Mouse (Mus musculus): Measurements from ENCODE around the gene Cdk14. TPM values are rescaled to one million over a fixed set of nuclear protein-coding genes. Genes with fewer than 3 reads are reported as not detected.

Gene Cdk14
- total RNA-seq, 2 experiments from 2014 or later = 21.2 to 26.0 TPM

DNA sequence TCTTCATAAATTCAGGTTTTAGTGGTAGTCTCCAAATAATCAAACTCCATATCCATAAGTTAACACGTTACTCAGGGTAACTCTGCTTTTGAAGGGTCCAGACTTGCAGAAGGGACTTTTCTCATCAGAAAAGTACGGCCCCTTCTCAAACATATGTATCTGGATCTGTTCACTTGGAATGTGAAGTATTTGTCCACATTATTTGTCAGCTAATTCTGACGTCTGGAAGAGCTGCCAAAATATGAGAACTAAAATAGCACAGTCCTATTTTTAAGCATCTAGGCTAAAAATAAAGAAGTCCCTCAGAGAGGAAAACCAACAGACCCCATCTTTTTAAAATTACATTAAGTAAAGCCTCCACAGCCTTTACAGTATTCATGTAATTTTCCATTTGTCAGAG, 310.5 kb downstream of the Cdk14 start:
- no peak for DNase-seq (ENCODE audit: low spot score in 2 of 2)

DNA sequence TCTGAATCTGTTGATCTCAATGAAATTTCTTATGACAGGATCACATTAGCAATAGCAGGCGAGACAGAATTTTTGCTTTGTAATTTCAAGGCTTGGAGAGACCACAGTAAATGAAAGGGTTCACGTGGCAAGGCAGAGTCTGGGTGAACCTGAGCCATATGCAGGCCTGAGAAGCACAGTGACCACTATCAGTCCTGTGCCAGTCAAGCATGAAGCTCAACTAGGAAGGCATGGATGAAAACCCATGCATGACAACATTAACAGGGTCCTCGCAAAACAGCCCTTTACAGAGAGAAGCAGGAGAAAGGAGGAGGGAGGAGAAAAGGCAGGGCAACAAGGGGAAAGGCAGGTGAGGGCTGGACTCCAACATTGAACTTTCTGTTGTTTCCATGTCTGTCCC, 311.1 kb downstream of the Cdk14 start:
- no peak for DNase-seq (ENCODE audit: low spot score in 2 of 2)

DNA sequence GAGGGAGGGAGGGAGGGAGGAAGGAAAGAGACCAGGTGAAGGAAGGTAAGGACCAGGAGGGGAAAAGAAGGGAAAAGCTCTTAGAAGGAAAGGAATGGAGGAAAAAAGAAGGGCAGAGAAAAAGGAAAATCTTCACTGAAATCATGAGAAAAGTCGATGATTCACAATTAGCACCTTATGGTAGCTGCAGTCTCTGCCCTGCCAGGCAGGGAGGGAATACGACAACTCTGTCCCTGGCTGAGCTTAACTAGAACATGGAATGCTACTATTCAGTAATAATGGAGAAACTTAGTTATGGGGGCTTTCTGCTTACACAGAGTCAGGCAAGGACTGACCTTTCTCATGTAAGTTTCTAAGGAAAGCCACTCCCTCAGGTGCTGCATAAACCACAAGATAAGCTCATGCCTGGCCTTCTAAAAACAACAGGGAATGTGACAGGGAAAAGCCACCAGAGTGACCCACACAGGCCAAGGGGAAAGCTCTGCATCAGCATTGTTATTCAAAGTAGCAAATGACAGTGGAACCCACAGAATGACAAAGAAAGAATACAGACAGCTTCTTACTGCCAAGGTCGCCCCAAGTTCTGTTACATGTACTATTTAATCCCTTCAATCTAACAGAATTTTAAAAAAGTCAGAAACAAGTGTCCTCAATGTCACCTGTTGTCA, 323.7 kb downstream of the Cdk14 start:
- no peak for DNase-seq (ENCODE audit: low spot score in 2 of 2)

DNA sequence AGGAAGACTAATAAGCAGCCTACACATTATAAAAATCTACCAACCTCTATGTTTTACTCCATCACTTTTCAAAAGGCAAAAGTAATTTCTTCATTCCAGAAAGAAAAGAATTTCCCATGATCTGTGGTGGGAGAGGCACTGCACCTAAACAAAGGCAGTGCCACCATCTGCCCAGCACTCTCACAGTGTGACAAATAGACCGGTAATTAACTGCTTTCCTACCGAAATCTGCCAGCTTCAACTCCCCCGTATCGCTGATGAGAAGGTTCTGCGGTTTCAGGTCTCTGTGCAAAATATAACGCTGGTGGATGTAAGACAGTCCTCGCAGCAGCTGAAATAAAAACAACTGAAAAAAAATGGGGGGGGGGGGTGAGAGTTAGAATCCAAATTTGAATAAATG, 327.4 kb downstream of the Cdk14 start:
- DNase-seq (ENCODE audit: low spot score in 2 of 2) = no peak

DNA sequence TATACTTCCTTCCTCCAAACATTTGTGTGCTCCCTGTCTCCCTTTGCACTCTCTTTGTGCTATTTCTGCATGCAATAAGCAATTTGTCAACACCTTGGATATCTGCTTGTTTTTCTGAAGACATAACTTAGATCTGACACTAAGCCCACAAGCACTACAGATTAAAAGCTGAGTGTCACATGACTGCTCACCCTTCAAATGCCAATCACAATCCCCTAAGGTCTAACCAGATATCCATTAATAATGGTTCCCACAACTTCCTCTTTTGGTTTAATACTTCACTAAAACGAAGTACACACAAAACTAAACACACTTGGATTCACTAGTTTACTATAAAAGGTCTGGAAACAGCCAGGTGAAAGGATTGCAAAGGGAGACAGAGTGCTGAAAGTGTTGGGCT, 348.6 kb downstream of the Cdk14 start:
- DNase-seq (ENCODE audit: low spot score in 2 of 2) = no peak

DNA sequence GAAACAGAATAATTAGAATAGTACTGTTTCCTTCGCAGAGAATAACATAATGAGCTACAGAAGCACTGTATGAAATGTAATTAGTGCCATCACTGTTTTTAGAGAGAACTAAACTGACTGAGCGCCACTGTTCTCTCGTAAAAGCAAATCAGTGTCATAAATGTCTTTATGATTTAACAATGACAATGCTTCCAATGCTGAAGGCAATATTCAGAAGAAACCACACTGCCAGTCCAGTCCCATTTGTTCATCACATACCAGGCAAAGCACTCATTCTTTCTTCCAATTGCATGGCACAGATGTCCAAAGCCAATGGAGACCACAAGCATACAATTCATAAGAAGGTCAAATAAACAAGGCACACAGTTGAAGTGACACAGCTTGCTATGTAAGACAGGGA, 355.4 kb downstream of the Cdk14 start:
- DNase-seq (ENCODE audit: low spot score in 2 of 2) = no peak

DNA sequence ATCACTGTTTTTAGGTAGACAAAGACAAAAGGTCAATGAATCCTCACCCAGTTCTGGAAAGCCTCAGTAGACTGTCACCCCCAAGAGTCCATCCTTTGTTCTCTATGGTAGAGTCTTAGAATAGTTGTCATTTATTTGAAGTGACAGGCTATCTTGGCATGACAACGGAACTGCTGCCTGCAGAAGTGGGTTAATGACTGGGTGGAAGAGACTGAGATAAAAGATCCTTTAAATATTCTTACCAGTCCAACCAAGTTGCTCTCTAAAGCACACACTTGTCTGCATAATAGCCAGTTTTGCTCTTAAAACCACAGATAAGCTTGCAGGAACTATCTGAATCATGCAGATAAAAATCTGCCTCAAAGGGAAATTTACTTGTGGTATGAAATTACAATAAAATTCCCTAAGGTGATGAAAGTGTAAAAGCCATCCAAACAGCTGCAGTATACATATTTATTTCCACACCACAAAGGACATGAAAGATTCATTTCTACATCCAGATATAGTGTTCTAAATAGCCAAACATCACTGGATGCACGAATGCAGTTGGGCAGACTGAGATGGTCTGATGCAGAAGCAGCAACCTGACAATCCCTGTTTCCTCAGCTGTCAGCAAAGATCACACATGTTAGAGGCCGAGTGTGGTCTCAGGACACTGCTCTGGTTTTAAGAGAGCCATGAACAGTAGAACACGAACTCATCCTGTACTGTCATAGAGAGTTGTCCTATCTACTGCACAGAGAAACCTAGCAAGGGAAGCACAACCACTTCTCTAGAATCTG, 363.8 kb downstream of the Cdk14 start:
- DNase-seq (ENCODE audit: low spot score in 2 of 2) = no peak

DNA sequence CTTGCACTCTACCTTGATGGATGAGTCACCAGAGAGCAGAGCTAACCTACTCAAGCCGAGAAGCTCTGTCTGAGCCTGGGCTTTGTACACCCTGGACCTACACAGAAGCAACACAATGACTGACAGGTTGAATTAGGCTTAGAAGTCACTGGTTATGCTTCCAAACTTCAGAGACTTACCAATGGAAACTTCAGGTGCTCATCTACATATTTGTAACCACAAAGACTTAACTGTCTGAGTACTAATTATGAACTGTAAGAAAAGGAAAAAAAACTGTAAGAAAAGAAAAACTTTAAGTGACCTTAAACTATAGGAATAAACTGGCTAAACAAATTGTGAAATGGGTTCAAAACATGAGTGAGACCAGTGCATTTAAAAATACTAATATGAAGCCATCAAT, 364.6 kb downstream of the Cdk14 start:
- DNase-seq (ENCODE audit: low spot score in 2 of 2) = no peak

DNA sequence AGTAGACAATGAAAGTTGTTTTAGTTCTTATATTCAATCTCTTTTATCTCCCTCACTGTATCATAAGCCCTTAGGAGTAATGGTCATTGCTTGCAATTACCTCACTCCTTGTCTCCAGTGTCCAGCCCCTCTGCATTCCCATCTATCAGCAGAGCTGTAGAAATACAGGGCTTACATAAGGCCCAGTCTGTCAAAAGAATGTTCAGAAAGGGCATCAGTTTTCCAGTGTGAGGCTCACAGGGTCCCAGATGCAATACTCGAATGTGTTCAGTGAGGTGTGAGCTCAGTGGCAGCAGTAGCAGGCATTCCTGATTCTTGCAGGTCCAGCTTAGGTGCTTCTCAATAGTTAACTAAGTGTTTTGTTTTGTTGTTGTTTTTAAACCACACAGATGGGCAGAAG, 365.8 kb downstream of the Cdk14 start:
- no peak for DNase-seq (ENCODE audit: low spot score in 2 of 2)

DNA sequence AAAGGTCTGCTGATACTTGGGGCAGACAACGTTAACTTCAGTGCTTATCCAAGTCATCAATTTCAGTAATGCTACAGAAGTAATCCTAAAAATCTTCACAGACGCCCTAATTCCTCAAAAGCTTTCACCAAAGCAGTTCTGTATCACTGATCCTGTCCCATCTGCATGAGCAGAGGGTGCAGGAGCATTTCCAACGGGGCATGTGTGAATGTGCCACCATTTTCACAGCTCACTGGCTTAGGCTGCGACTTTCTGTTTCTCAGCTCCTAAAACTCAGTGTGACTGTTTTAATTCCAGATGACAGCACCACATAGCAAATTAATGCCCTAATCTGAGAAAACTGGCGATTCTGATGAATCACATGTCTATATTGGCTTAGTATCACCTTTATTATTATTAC, 375.8 kb downstream of the Cdk14 start:
- no peak for DNase-seq (ENCODE audit: low spot score in 2 of 2)

DNA sequence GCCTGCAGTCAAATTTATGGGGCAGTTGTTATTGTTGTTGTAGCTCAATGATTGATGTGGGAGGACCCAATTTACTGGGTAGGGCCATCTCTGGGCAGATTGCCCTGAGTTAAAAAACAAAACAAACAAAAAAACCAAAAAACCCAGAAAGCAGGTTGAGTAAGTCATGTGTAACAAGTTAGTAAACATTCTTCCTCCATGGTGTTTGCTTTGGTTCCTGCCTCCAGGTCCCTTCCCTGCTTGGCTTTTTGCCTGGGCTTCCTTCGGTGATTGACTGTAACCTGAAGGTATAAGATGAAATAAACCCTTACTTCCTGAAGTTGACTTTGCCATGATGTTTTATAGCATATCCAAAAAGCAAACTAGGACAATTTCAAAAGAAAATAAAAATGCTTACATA, 377.4 kb downstream of the Cdk14 start:
- no peak for DNase-seq (ENCODE audit: low spot score in 2 of 2)

DNA sequence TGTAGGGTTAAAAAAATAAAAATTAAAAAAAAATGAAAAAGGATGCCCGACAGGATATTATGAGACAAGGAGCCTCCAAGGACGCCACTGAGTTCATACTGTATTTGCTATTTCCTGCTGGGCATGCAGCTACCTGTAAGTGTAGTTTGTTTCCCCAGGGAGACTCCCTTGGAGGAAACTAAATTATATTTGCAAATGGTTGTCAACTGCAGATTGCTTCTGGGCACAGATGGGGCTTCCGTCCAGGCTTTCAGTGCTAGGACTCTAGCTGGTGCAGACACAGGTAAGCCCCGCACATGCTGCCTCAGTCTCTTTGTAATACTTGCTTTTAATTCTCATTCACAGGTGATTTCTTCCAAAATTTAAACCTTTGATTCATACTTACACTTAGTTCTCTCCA, 378.6 kb downstream of the Cdk14 start:
- DNase-seq (ENCODE audit: low spot score in 2 of 2) = no peak

DNA sequence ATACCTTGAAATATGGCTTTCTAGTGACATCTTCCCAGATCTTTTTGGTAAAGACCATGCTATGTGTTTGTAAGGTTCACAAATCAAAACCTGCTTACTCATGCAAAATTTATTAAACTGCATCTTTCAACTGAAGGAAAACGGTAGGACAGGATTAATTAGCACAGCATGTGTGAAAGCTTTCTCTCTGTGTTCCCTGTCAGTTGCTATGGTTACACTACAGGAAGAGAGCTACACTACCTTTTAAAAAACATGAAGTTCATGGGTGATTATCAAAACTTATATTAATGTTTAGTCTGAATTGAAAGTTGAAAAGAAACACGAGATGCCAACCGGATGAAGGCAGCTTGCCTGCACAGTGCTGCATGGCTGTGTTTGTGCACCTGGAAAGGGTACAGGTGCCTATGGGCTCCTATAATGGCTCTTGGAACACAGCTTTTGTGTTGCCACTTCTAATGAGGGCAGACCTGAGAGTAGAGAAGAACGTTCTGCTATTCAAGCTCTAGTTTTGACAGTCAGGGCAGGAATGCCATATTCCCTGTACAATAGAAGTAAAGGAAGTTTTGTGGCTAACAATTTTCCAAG, 380.3 kb downstream of the Cdk14 start:
- no peak for DNase-seq (ENCODE audit: low spot score in 2 of 2)

DNA sequence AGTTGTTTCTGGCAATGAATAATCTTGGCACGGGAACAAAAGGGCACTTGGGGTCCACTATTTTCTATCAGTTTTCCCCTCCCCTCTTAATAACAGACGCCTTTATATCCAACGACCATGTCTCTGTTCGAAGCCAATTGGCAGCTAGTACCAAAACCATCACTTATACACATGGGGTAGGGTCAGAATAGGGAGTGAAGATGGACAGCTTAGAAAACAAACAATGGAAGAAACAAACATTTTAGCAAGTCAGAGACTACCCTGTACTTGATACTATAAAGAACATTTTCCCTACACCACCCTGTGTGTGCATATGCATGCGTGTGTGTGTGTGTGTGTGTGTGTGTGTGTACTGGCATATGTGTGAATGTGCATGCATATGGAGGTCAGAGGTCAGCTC, 386.7 kb downstream of the Cdk14 start:
- DNase-seq (ENCODE audit: low spot score in 2 of 2) = no peak

DNA sequence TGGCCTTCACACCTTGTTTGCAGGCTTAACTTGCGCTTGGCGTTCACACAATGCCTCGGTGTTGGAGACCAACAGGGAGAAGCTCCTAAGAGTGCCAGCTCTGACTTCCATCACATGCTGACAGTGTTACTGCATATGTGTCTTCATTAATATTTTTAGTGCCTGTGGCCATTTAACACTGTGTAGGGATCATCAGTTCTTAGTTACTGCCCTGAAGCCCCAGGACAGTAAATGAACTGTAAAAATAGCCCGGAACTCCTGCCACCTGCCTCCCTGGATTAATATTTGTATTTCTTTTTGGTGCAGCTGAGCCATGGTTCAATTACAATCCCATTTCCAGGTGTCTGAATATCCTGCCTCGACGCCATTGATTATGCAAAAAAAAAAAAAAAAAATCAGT, 387.3 kb downstream of the Cdk14 start:
- DNase-seq (ENCODE audit: low spot score in 2 of 2) = no peak

DNA sequence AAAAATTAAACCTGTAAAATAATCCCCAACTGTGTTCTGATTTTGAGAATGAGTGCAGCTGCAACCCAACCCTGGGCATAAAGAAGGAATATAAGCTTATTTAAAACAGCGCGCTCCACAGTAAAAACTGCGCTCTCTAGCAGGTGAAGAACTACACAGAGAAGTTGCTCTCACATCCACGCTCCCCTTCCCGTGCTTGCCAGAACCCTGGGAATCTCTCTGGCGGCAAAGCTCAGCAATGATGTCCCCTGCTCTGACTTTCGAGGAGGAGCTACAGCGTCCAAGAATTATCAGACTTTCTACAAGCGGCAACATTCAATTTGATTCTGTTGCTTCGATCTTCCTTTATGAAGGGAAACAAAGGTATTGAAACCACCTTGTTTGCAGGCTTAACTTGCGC, 387.7 kb downstream of the Cdk14 start:
- no peak for DNase-seq (ENCODE audit: low spot score in 2 of 2)

DNA sequence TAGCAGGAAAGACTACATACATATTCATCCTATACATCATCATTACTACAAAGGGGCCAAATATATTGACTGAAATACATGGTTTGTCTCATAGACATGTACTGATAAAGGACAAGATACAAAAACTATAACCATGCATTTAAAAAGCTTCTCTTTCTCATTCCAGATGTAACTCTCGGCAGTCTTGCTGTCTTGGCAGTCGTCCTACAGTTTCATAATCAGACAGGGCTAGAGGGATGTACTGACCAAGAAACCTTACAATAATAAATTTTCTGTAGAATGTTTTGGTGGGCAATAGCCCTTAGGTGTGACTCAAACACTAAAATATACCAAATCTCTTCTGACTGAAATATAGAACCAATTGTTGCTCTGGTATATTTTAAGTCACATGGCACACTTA, 389.7 kb downstream of the Cdk14 start:
- no peak for DNase-seq (ENCODE audit: low spot score in 2 of 2)

DNA sequence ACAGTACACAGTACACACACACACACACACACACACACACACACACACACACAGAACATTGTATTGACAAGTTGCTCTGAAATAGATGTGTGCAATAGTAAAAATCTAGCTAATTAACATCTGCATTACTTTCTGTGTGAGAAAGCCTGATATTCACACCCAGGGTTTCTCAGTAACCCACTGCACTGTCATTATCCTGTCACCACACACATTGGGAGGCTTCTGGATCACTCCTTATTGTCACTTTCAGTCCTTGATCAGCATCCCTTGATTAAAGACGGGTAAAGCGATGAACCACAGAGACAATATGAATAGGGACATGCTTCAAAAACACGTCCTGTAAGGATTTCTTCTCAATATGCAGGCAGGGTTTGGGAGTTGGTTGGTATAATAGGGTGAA, 401.2 kb downstream of the Cdk14 start:
- no peak for DNase-seq (ENCODE audit: low spot score in 2 of 2)

DNA sequence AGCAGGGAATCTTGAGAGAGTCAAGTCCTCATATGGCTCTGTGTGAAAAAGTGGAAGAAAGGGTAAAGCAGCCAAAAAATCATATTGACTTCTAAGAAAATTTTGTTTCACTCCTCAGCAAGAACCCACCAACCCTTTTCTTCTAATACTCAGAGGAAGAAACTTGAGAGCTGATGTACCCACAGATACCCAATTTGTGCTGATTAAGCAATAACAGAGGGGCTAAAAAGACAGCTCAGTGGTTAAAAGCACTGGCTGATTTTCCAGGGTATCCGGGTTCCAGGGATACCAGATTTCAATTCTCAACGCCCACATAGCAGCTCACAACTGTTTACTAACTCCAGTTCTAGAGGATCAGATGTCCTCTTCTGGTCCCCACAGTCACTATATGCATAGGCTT, 401.9 kb downstream of the Cdk14 start:
- DNase-seq (ENCODE audit: low spot score in 2 of 2) = no peak

DNA sequence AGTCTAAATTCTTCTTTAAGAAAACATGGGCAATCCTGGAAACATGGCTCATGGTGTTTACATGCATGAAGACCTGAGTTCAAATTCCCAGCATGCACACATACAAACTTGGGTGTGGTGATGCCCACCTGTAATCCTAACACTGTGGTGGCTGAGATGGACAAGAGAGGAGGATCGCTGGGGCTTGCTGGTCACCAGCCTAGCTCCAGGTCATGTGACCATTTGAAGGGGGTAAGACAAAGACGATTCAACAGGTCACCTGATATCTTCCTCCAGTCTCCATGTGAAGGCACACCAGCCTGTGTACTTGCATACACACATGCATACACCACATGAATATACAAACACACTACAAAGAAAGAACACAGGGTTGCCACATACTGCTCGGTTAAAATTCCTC, 406.3 kb downstream of the Cdk14 start:
- DNase-seq (ENCODE audit: low spot score in 2 of 2) = no peak

DNA sequence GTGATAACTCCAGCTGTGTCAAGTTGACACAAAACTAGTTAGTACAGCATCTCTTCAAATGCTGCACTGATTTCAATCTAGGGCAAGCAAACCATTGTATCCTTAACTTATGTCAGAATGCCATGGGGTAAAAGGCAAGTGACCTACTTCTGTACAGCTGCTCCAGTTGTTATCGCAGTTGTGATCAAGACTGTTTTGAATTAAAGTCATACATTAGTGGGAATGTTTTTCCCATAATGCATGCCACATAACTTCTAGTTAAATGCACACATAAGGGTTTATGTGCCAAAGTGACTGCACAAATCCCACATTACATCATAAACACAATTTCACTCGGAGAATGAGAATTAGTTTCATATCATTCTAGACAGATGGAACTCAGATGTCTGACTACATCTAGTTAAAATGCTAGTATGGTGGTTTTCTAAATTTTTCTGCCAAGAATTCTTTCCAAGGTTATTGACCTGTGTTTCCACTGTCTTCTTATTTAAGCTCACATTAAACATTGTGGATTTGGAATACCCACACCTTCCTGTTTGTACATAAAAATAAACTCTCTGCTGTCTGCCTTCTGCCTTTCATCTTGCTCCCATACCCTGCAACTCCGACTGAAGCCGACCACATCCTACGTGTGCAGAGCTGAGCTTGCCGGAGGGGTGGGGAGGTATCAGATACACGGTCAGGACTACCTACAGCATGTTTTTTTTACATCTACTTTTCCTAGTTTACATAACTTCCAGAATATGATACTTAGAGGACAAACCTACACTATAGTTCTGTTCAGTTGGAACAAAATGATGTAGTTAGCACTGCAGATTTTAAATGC, 407.4 kb downstream of the Cdk14 start:
- DNase-seq (ENCODE audit: low spot score in 2 of 2) = no peak

Measured in adrenal gland, postnatal 4 days (tissue).